Mouse (Mus musculus) naive thymus-derived CD4-positive, alpha-beta T cell, adult 2 months (primary cell): ENCODE results near the gene Unc93a2.
"Not testable (repeated sequence)": the region's sequence is repeated elsewhere in the genome, so short reads cannot be mapped to it uniquely, and the experiment has no call there.

ENCODE experiments used
- DNase-seq: peaks from one replicate; pipeline ENCODE4 v3.0.0-alpha.2; 2011; ENCODE audit warnings: low read depth

The Unc93a2 gene

DNA sequence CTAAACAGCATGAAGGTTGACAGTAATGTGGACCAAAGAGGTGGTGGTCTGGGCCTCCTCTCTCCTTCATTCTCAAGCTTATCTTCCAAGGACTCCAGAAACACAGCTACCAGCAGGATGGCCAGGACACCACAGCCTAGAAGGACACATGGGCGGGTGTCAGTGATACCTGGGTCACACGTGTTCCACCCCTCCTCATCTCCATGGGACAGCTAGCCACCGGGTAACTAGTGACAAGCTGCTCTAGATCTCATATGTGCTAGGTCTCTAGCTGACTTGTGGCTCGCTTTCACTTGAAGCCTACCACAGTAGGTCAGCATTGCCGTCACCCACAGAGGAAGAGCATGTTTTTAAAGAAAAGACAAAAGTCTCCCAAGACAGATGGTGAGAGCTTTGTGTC lies 13.4 kb downstream of the Unc93a2 start, which contains the start of gene Gm49630:
Gene Gm49630 (minus strand): TSS at position 101 of the 400 bp plus-strand sequence.
- not testable (repeated sequence) for DNase-seq

GRCm38 (mm10) chr17:7369401-7369800 lies 15.9 kb downstream of the Unc93a2 start:
- not testable (repeated sequence) for DNase-seq

DNA sequence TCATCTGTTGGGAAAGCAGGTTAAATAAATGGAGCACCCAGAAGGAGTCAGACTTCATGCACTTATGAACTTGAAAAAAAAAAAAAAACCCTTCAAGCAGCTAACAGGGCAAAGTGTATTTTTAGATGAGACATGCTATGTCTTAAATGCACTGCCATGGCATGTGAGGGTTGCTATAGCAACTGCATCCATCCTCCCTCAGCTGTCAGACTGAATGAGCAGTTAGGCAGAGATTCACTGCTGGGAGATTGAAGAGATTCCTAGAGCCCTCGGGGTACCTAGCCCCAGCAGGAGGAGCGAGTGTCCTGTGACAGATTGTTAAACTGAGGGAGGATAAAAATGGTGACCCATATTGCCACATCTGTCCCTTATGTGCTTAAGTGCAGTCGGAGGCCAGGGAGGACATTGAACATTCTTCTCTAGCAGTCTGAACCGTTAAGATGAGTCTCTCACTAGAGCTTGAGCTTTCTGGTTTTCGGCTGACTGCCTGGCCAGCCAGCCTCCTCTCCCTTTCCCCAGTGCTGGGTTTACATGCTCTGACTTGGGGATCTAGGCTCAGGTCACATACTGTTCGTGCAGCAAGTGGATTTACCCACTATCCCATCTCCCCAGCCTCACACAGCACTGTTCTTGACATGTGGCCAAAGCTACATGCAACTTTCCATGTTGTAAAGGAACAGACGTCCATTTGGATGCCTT lies 18.4 kb downstream of the Unc93a2 start:
- not testable (repeated sequence) for DNase-seq

DNA sequence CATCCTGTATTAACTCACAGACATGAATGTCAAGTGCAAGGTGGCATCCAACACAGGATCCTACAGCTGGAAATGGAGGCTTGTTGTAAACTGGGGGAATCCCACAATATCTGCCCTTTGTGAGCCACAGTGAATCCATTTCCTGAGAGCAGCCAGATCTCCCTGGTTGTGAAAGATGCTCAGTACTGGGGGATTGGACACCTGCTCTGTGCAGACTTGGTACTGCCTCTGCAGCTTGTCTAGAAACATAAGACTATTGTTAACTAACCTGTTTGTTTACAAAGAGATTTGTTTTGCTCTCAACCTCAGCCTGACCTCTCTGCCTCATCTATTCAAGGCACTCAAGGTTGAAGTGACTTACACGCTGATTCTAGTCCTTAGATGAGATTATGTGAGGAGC lies 19.0 kb downstream of the Unc93a2 start:
- not testable (repeated sequence) for DNase-seq

DNA sequence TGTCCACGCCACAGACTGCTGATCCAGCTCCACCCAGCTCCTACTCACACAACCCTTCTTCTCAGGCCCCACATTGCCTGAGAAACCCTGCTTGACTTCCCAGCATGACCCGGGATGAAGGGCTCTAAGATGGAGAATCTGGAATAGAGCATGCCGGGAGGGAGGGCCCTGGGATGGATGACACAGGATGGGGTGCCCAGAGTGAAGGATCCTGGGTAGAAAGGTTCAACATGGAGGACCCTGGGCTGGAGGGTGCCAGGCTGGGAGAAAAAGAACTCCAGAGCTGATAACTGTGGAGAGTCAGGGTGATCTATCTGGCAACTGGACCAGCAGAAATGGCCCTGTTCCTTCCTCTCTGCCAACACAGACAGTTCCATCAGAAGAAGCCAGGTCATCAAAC lies 19.6 kb downstream of the Unc93a2 start:
- DNase-seq: not testable (repeated sequence)

DNA sequence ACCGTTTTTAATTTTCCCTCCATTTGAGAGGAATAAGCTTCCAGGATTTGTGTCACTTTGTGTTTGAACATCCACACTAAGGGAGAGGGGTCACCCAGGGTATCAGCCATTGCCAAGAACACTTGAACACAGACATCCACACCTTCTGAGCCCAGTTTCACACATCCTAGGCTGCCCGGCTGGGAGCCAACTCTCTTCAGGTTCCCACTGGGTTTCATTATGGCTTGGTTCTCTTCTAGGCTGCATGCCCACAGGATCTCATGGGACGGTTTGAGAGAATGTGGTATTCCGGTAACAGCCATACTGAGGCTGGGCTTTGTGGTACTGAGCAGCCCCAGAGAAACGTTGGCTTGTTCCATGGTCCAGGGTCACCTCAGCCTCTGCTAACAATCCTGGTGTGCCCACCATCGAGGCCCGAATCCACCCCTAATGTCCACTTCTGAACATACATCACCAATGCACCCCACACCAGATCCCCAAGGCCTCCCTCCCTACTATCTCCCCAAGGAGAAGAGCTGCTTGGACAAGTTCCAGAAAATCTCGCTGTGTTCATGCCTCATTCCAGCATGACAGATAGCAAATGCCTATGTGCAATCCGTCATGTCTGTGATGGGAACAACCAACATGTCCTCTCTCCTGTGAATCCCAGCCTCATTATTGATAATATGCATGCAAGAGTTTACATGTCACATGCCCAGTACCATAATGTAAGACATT lies 24.4 kb downstream of the Unc93a2 start:
- not testable (repeated sequence) for DNase-seq

DNA sequence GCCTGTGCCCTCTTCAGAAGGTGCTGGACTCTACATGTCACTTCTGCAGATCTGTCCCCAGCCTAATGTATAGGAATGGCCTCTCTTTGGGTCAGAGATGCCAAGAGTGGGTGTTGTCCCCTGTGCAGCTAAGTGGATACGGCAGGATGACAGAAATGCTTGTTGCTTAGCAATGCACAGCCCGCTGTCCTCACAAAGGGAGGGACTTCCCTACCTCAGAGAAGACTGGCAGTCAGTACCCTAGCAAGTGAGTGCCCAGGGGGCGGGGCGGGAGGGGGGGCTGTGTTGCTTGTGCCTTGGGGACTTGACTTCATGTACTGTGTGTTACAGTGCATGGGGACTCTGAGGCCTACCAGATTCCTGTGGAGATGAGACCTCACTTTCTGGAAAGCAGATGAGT lies 25.5 kb downstream of the Unc93a2 start:
- not testable (repeated sequence) for DNase-seq

GRCm38 (mm10) chr17:7352596-7352995 lies 32.7 kb downstream of the Unc93a2 start, which contains the start of gene Ttll2:
Ttll2 (minus strand) TSS chr17:7352696.
- not testable (repeated sequence) for DNase-seq

- DNase-seq: not testable (repeated sequence)
Observed at GRCm38 (mm10) chr17:7348765-7349164, 36.5 kb downstream of the Unc93a2 start.

GRCm38 (mm10) chr17:7337381-7337780 lies 47.9 kb downstream of the Unc93a2 start:
- not testable (repeated sequence) for DNase-seq

- DNase-seq: not testable (repeated sequence)
Observed at GRCm38 (mm10) chr17:7332745-7333144, 52.5 kb downstream of the Unc93a2 start.

GRCm38 (mm10) chr17:7326415-7326814 lies 58.8 kb downstream of the Unc93a2 start:
- not testable (repeated sequence) for DNase-seq

DNA sequence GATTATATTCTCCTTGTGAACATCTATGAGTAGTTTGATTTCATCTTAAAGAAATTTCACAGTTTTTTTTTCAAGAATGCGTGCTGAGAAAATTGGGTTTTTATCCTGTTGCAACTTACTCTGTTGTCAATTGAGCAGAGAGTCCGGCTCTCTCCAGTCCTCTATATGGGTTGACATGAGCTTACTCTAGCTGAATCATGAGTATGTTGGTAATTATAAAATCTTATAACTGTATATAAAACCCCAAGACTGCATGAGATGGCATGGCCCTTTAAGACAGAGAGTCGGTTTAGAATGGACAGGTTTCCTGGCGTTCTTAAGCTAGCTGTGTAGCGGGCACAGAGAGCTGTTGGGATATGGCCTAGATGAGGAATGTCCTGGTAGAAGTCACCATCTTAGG lies 60.9 kb downstream of the Unc93a2 start, which contains the start of gene Tcp10a:
Gene Tcp10a (plus strand): TSS at position 301 of the 400 bp plus-strand sequence.
- not testable (repeated sequence) for DNase-seq

DNA sequence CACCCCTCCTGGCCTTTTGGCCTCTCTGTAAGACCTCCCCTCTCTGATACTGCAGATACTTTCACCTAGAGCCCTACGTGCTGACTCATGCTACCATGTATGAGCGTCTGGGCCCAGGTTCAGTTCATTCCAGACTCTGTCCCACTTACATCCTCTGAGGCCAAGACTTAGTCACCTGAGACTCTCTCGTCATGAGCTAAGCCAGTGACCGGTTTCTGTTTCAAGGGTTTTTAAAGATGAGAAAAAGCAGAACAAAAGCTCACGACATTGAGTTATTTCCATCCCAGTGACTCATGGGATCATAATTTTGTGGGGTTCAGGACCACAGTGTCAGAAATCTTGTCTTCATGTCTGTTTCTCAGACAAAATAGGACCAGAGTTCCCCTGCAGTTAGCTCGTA lies 65.5 kb downstream of the Unc93a2 start:
- DNase-seq: not testable (repeated sequence)

DNA sequence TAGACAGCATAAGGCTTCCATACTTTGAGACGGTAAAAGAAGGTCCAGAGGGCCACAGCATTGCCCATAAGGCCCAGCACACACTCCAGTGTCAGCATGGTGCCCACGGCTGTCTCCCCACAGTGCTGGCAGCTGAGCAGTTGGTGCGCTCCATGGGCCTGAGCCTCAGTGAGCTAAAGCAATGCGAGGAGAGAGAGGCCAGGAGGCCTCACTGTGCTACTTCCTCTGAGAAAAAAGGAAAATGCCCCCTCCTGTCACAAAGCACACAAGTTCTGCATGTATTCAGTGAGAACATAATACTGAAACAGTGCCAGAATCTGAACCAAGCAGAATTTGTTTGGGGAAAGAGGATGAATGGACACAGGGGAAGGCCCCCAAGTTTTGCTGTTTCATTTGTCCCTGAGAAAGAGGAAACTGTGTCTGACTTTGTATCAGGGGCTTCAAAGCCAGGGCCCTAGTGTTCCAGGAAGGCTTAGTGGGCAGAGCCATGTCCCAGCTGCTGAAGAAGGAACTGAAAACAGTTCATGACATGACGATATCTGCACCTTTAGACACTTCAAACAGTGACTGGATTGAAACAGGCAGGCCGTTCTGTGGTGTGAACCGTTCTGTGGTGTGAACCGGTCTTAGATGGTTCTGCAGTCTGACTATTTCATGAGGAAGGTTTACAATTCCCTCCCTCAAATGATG lies 69.4 kb downstream of the Unc93a2 start:
- DNase-seq: not testable (repeated sequence)
